Mouse (Mus musculus) testis, adult 2 months (tissue): ENCODE results near the gene Zfp839.

Experiments
- CTCF ChIP-seq: fragments of 200-500 bp; IDR thresholded peaks from 2 replicates; pipeline ENCODE4 v1.5.1; 2012; ENCODE audit warnings: low read depth, mild to moderate bottlenecking, inconsistent platforms, low read length, moderate library complexity; ENCODE audit not compliant: control insufficient read depth, insufficient read depth, insufficient replicate concordance
- POLR2A ChIP-seq: fragments of 200-500 bp; IDR thresholded peaks from 2 replicates; pipeline ENCODE4 v1.6.1; 2012; ENCODE audit warnings: low read depth, mild to moderate bottlenecking, inconsistent platforms, low read length, moderate library complexity; ENCODE audit not compliant: control insufficient read depth

DNA sequence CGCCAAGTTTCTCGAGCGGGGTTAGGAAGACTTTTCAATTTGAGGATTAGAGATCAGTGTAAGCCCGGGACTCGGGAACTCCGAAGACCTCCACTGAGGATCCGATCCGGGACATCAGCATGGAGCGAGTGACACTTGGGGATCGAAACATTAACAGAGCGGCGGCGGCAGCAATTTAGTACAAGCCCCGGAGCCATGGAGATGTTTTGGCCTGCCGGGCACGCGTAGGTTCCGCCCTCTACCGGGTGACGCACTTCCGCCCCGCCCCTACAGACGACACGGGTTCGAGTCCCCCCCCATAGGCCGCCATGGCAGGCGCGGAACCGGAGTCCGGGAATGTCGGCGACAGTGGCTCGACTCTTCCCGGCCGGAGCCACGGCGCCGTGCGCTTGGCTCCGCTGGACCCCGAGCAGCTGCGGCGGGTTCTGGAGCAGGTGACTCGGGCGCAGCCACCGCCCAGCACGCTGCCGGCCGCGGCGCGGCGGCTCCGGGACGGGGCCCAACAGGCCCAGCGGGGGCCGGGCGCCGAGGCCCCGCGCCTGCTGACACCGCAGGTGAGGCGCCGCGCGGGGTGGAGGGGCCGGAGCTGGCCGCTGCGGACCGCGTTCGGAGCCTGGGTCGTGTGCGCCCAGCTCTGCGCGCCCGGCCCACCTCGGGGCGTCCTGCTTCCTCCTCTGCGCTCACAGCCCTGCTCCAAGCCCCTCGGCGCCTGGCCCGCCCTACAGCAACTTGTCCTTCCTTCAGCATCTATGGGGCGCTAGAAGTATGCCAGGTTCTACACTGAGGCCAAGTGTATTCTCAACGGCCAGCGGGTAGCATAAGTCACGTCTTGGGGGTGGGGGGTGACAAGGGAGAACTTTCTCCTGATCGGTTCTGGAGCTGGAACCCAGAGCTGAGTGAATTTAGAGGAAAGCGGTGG, at the start of gene Zfp839:
- TF ChIP-seq POLR2A (peak; percentile 68), CTCF (no peak)
